Mouse (Mus musculus) ES-Bruce4 (cell line): Measurements from ENCODE around the gene Igdcc3.

Source experiments
- CTCF ChIP-seq: IDR thresholded peaks from one replicate; pipeline ENCODE4 v1.8.1; 2011; ENCODE audit warnings: low read depth, low read length
- EP300 ChIP-seq: IDR thresholded peaks from 2 replicates; pipeline ENCODE4 v1.6.1; 2011; ENCODE audit warnings: low read depth, low read length; ENCODE audit not compliant: insufficient read depth
- POLR2A ChIP-seq: IDR thresholded peaks from one replicate; pipeline ENCODE4 v1.8.1; 2011; ENCODE audit warnings: low read length; ENCODE audit not compliant: insufficient read depth

GRCm38 (mm10) chr9:65211598-65211997 lies 70.6 kb downstream of the Igdcc3 start:
- no peak for TF ChIP-seq POLR2A
- no peak for TF ChIP-seq EP300
- TF ChIP-seq CTCF = no peak
